Mouse (Mus musculus): Measurements from ENCODE around the gene Kntc1. TPM values are rescaled to one million over a fixed set of nuclear protein-coding genes. Genes with fewer than 3 reads are reported as not detected.
"Not testable (repeated sequence)": the region's sequence is repeated elsewhere in the genome, so short reads cannot be mapped to it uniquely, and the experiment has no call there.

Kntc1 gene
- polyA plus RNA-seq (2015; fragmentation: Nextera tagmentation; extraction: Ambion mirVana), result 23.2 and 23.9 TPM in 2 replicates

DNA sequence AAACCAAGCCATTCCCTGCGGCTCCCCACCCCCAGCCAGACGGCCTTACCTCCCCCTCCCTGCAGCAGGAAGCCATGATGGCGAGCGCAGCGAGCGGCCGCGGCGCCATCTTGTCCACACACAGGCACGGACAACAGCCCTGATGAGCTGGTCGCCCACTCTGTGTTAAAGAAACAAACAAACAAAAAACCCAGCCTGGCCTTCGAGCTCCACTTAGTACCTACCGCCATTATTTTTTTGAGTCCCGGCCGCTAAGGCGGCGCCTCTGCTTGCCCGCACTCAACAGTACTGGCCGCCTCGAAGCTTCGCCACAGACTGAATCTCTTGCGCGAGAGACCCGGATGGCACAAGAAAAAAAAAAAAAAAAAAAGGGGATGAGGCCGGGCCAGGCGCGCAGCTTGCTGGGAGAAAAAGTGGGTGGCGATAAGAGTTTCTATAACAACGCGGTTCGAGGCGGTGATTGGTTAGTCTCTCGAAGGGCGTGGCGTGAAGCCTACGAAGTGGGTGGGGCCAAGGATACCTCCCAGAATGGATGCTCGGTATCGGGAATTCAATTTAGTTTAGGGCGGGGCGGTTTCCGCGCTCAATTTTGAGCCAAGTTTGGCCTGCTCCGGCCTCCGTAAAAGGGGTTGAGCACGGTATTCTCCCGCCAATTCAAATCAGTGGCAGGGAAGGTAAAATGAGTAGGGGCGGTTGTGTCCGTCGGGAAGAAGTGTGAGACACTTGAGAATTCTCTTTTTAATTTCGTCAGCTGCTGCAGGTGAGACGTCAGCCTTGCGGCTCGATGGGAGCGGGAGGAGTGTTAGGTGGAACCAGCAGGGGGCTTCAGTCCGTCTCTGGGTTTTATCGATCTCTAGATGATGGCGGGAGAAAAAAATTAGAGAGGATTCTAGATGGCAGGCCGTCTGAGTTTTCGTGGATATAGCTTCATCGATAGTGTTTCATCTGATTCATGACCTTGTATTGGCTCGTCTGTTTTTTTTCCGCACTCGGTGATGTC, at the start of gene Kntc1, which contains the start of gene Rsrc2:
Kntc1 (plus strand) TSS at position 652 of the 1,000 bp plus-strand sequence.
Rsrc2 (minus strand) TSS at position 350 of the 1,000 bp plus-strand sequence.
- Histone ChIP-seq H3K9me3 (replicated peaks; ENCODE audit: control insufficient read depth, low read length) (no peaks in the 10 kb centered on the region), H3K4me3 (ENCODE audit: low read depth, low read length) (peak within 1 kb of the TSS; percentile 88), H3K27me3 (ENCODE audit: control insufficient read depth, insufficient read depth, low read depth, low read length) (no peaks in the 10 kb centered on the region), H3K4me1 (ENCODE audit: control insufficient read depth, low read depth, low read length) (peaks cover 35% of the 10 kb centered on the region), H3K36me3 (ENCODE audit: control insufficient read depth, insufficient read depth) (peaks cover 11% of the 10 kb centered on the region), H3K27ac (ENCODE audit: low read length) (peak within 1 kb of the TSS; percentile 99), H3K9ac (ENCODE audit: low read depth, low read length) (peak within 1 kb of the TSS; percentile 80), H3K4me2 (ENCODE audit: low read depth, low read length) (peak within 1 kb of the TSS; percentile 91)
- WGBS (ENCODE audit: insufficient replicate concordance), result under 1% methylated on average over 63 of the region's 63 CpGs
- peak; percentile 92 for ATAC-seq (ENCODE audit: low read depth)

DNA sequence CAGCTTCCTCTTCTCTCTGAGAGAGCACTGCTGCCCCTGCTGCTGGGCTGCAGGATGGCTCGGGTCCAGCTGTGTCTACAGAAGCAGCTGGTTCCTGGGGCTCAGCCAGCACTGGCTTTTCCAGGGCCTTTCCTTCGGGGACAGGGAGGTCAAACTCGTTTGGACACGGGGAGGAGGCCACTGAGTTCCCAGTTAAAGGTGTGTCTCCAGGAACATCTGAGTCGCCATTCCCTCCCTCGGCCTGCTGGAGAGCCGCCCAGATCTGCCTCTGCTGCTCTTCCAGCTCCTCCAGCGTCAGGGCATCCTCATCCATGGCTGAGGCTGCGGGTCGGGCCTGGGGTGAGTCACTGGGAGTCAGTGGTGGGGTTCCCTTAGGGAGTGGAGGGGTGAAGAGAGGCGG, 48.9 kb upstream of the Kntc1 start:
- no peak overlapping the region for H3K4me2 ChIP-seq (ENCODE audit: low read depth, low read length)
- no peaks in the 10 kb centered on the region for H3K9me3 ChIP-seq (replicated peaks; ENCODE audit: control insufficient read depth, low read length)
- 77% methylated on average over 11 of the region's 11 CpGs for whole genome bisulfite sequencing (ENCODE audit: insufficient replicate concordance)
- H3K4me1 ChIP-seq (ENCODE audit: control insufficient read depth, low read depth, low read length), result no peaks in the 10 kb centered on the region
- no peak overlapping the region for H3K27ac ChIP-seq (ENCODE audit: low read length)
- H3K27me3 ChIP-seq (ENCODE audit: control insufficient read depth, insufficient read depth, low read depth, low read length), result no peaks in the 10 kb centered on the region
- H3K9ac ChIP-seq (ENCODE audit: low read depth, low read length), result no peak overlapping the region
- H3K36me3 ChIP-seq (ENCODE audit: control insufficient read depth, insufficient read depth), result peaks cover 60% of the 10 kb centered on the region
- ATAC-seq (ENCODE audit: low read depth), result no peak
- H3K4me3 ChIP-seq (ENCODE audit: low read depth, low read length), result no peak overlapping the region

- no peaks in the 10 kb centered on the region for H3K4me1 ChIP-seq (ENCODE audit: control insufficient read depth, low read depth, low read length)
- H3K9ac ChIP-seq (ENCODE audit: low read depth, low read length), result no peak overlapping the region
- H3K36me3 ChIP-seq (ENCODE audit: control insufficient read depth, insufficient read depth), result peaks cover 82% of the 10 kb centered on the region
- ATAC-seq (ENCODE audit: low read depth), result no peak
- 90% methylated on average over 12 of the region's 12 CpGs for WGBS (ENCODE audit: insufficient replicate concordance)
- H3K27ac ChIP-seq (ENCODE audit: low read length), result no peak overlapping the region
- no peak overlapping the region for H3K4me3 ChIP-seq (ENCODE audit: low read depth, low read length)
- H3K9me3 ChIP-seq (replicated peaks; ENCODE audit: control insufficient read depth, low read length), result no peaks in the 10 kb centered on the region
- no peaks in the 10 kb centered on the region for H3K27me3 ChIP-seq (ENCODE audit: control insufficient read depth, insufficient read depth, low read depth, low read length)
- H3K4me2 ChIP-seq (ENCODE audit: low read depth, low read length), result no peak overlapping the region
Observed at GRCm38 (mm10) chr5:123708598-123708997, 40.9 kb upstream of the Kntc1 start.

DNA sequence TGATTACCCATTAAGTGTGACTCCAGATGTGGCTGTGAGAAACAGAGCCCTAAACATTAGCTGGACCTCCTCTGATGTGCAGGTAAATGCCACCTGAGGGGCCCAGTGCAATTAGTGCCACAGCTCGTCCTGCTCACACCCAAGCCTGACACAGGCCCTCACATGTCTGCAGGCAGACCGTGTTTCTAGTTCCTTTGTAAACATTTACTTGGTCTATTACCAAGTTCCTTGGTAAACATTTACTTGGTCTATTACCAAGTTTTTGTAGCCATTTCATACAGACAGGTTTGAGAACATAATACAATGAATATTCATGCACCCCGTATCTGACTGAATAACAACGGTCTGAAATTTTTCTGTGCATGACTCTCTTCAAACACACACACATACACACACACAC, 39.9 kb upstream of the Kntc1 start:
- H3K4me1 ChIP-seq (ENCODE audit: control insufficient read depth, low read depth, low read length), result no peaks in the 10 kb centered on the region
- no peaks in the 10 kb centered on the region for H3K27me3 ChIP-seq (ENCODE audit: control insufficient read depth, insufficient read depth, low read depth, low read length)
- no peak for ATAC-seq (ENCODE audit: low read depth)
- no peak overlapping the region for H3K9ac ChIP-seq (ENCODE audit: low read depth, low read length)
- no peak overlapping the region for H3K27ac ChIP-seq (ENCODE audit: low read length)
- no peaks in the 10 kb centered on the region for H3K9me3 ChIP-seq (replicated peaks; ENCODE audit: control insufficient read depth, low read length)
- no peak overlapping the region for H3K4me2 ChIP-seq (ENCODE audit: low read depth, low read length)
- no peak overlapping the region for H3K4me3 ChIP-seq (ENCODE audit: low read depth, low read length)
- H3K36me3 ChIP-seq (ENCODE audit: control insufficient read depth, insufficient read depth), result peaks cover 83% of the 10 kb centered on the region
- WGBS (ENCODE audit: insufficient replicate concordance), result 79% methylated on average over 4 of the region's 4 CpGs

GRCm38 (mm10) chr5:123713782-123714181, 35.7 kb upstream of the Kntc1 start:
- H3K4me3 ChIP-seq (ENCODE audit: low read depth, low read length), result no peak overlapping the region
- no peaks in the 10 kb centered on the region for H3K9me3 ChIP-seq (replicated peaks; ENCODE audit: control insufficient read depth, low read length)
- WGBS (ENCODE audit: insufficient replicate concordance), result 83% methylated on average over 6 of the region's 6 CpGs
- no peak overlapping the region for H3K9ac ChIP-seq (ENCODE audit: low read depth, low read length)
- H3K27ac ChIP-seq (ENCODE audit: low read length), result no peak overlapping the region
- no peaks in the 10 kb centered on the region for H3K27me3 ChIP-seq (ENCODE audit: control insufficient read depth, insufficient read depth, low read depth, low read length)
- peaks cover 58% of the 10 kb centered on the region for H3K36me3 ChIP-seq (ENCODE audit: control insufficient read depth, insufficient read depth)
- no peak for ATAC-seq (ENCODE audit: low read depth)
- H3K4me1 ChIP-seq (ENCODE audit: control insufficient read depth, low read depth, low read length), result peaks cover 13% of the 10 kb centered on the region
- no peak overlapping the region for H3K4me2 ChIP-seq (ENCODE audit: low read depth, low read length)

DNA sequence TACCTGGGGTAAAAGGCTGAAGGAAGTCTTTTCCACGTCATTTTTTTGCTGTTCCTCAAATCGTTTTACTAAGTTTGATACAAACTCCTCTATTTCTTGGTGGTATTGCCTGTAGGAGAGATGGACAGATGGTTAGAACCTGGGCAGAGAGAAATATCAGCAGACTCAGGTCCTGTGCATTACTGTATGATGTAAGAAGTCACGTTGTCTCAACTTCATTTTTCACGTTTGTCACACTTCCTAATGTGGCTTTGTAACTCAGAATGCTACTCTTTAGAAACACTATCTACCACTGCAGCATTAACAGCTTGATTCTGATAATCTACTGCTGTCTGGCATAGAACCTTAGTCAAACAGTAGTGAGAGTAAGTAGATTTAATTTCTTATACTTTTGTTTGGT, 34.9 kb upstream of the Kntc1 start:
- ATAC-seq (ENCODE audit: low read depth), result no peak
- Histone ChIP-seq H3K4me2 (ENCODE audit: low read depth, low read length) (no peak overlapping the region), H3K27me3 (ENCODE audit: control insufficient read depth, insufficient read depth, low read depth, low read length) (no peaks in the 10 kb centered on the region), H3K27ac (ENCODE audit: low read length) (no peak overlapping the region), H3K4me1 (ENCODE audit: control insufficient read depth, low read depth, low read length) (peaks cover 18% of the 10 kb centered on the region), H3K9ac (ENCODE audit: low read depth, low read length) (no peak overlapping the region), H3K9me3 (replicated peaks; ENCODE audit: control insufficient read depth, low read length) (no peaks in the 10 kb centered on the region), H3K36me3 (ENCODE audit: control insufficient read depth, insufficient read depth) (peaks cover 50% of the 10 kb centered on the region), H3K4me3 (ENCODE audit: low read depth, low read length) (no peak overlapping the region)
- 47% methylated on average over 4 of the region's 4 CpGs for WGBS (ENCODE audit: insufficient replicate concordance)

DNA sequence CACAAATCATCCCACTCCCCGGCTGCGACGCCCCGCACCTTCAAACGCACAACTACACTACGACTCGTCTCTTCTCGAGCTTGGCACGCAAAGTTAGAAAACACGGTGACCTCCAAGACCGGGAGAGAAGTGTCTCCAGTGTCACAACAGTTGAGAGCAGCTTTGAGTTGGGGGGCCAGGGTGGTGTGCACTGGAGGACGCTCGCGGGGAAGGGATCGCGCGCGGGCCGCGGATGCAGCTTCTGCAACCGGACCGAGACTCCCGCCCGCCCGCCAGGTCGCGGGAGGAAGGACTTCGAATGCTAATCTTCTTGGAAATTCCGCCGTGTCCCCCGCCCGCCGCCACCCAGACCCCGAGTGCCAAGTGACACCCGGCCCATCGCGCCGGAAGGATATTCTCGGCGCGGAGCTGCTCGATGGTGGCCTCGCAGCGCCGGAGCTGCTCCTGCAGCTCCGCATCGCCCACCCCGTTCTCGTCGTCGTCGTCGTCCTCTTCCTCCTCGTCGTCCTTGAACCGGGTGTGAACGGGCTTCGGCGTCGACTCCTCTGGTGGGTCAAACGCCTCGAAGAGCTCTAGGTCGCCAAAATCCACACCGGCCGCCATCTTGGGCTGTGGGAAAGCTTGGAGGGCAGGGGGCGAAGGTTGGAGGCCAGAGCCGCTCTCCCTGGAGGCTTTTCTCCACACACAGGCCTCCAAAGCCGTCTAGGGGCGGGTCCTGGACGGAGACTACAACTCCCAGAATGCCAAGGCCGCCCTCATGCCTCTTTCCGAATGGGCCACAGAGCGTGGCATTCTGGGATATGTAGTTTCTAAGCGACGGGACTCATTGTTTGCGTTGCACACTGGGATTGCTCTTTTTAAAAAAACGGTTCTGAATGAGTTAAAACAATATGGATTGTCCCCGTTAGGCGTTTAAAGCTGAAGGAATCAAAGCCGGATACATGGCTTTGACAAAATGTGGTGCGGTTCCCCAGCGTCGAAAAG, 28.9 kb upstream of the Kntc1 start, which contains the start of gene Zcchc8:
Zcchc8 (minus strand) TSS at position 773 of the 984 bp plus-strand sequence.
- H3K36me3 ChIP-seq (ENCODE audit: control insufficient read depth, insufficient read depth), result peaks cover 6% of the 10 kb centered on the region
- peak within 1 kb of the TSS; percentile 95 for H3K9ac ChIP-seq (ENCODE audit: low read depth, low read length)
- peak; percentile 100 for ATAC-seq (ENCODE audit: low read depth)
- peak within 1 kb of the TSS; percentile 91 for H3K27ac ChIP-seq (ENCODE audit: low read length)
- H3K4me2 ChIP-seq (ENCODE audit: low read depth, low read length), result peak within 1 kb of the TSS; percentile 80
- H3K4me1 ChIP-seq (ENCODE audit: control insufficient read depth, low read depth, low read length), result peaks cover 18% of the 10 kb centered on the region
- no peaks in the 10 kb centered on the region for H3K9me3 ChIP-seq (replicated peaks; ENCODE audit: control insufficient read depth, low read length)
- no peaks in the 10 kb centered on the region for H3K27me3 ChIP-seq (ENCODE audit: control insufficient read depth, insufficient read depth, low read depth, low read length)
- under 1% methylated on average over 83 of the region's 83 CpGs for WGBS (ENCODE audit: insufficient replicate concordance)
- peak within 1 kb of the TSS; percentile 97 for H3K4me3 ChIP-seq (ENCODE audit: low read depth, low read length)

DNA sequence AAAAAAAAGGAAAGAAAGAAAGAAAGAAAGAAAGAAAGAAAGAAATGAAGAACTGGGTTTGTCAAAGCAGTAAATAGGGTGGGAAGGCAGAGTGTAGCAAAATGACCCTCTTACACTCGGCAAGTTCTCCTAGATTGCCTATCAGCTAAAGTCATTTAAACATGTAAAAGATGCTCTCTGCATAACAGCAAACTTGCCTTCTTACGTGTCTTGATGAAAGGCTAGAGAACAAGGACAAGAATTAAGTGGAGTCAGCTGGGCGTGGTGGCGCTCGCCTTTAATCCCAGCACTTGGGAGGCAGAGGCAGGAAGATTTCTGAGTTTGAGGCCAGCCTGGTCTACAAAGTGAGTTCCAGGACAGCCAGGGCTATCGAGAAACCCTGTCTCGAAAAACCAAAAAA, 25.7 kb upstream of the Kntc1 start:
- H3K27ac ChIP-seq (ENCODE audit: low read length); ATAC-seq (ENCODE audit: low read depth): not testable (repeated sequence)

More for the DNA sequence above, 25.7 kb upstream of the Kntc1 start:
- H3K4me2 ChIP-seq (ENCODE audit: low read depth, low read length); H3K9me3 ChIP-seq (replicated peaks; ENCODE audit: control insufficient read depth, low read length); H3K4me3 ChIP-seq (ENCODE audit: low read depth, low read length); H3K4me1 ChIP-seq (ENCODE audit: control insufficient read depth, low read depth, low read length); H3K36me3 ChIP-seq (ENCODE audit: control insufficient read depth, insufficient read depth); H3K9ac ChIP-seq (ENCODE audit: low read depth, low read length); H3K27me3 ChIP-seq (ENCODE audit: control insufficient read depth, insufficient read depth, low read depth, low read length): not testable (repeated sequence)
- 77% methylated on average over 7 of the region's 7 CpGs for WGBS (ENCODE audit: insufficient replicate concordance)
